Mouse (Mus musculus) midbrain, embryonic 11.5 days (tissue): ENCODE measurements around the gene Znrf3. TPM values are rescaled to one million over a fixed set of nuclear protein-coding genes. Genes with fewer than 3 reads are reported as not detected.

ENCODE experiments used
- ATAC-seq: fragments of 200-750 bp; cut with Nextera tagmentation; 2 replicates; pipeline ENCODE4 v1.8.0; 2017; ENCODE audit warnings: moderate TSS enrichment, moderate library complexity; ENCODE audit not compliant: low FRiP score
- DNase-seq: peaks from one replicate; pipeline ENCODE4 v3.0.0; 2015; ENCODE audit warnings: low spot score; ENCODE audit errors: missing footprints
- H3K27ac ChIP-seq: fragments of 300-500 bp; sonication (generic); 2 replicates; pipeline ENCODE4 v1.5.1; 2014; ENCODE audit warnings: low read depth, low read length
- H3K27me3 ChIP-seq: fragments of 300-500 bp; sonication (generic); 2 replicates; pipeline ENCODE4 v1.6.1; 2014; ENCODE audit warnings: mild to moderate bottlenecking, low read length, moderate library complexity, mixed read lengths; ENCODE audit not compliant: control insufficient read depth, insufficient read depth
- H3K36me3 ChIP-seq: fragments of 300-500 bp; sonication (generic); 2 replicates; pipeline ENCODE4 v1.6.1; 2014; ENCODE audit warnings: mild to moderate bottlenecking, low read length, moderate library complexity, mixed read lengths; ENCODE audit not compliant: control insufficient read depth, insufficient read depth
- H3K4me1 ChIP-seq: fragments of 300-500 bp; sonication (generic); 2 replicates; pipeline ENCODE4 v1.6.1; 2014; ENCODE audit warnings: low read length; ENCODE audit not compliant: control insufficient read depth, insufficient read depth
- H3K4me2 ChIP-seq: fragments of 300-500 bp; sonication (generic); 2 replicates; pipeline ENCODE4 v1.6.1; 2014; ENCODE audit warnings: mild to moderate bottlenecking, moderate library complexity
- H3K4me3 ChIP-seq: fragments of 300-500 bp; sonication (generic); 2 replicates; pipeline ENCODE4 v1.5.1; 2014; ENCODE audit warnings: low read depth, low read length
- H3K9ac ChIP-seq: fragments of 300-500 bp; sonication (generic); 2 replicates; pipeline ENCODE4 v1.6.1; 2014; ENCODE audit warnings: low read length
- H3K9me3 ChIP-seq: fragments of 300-500 bp; sonication (generic); 2 replicates; pipeline ENCODE4 v1.6.1; 2016; ENCODE audit warnings: low read length; ENCODE audit not compliant: control insufficient read depth
- WGBS: fragments of 180-500 bp; shearing (Covaris S2); extraction: QIAGEN DNeasy Blood & Tissue Kit; methylation state at CpG from one replicate; pipeline ENCODE4 v1.1.7; 2014; 5-methylcytosine and 5-hydroxymethylcytosine counted together
- polyA plus RNA-seq: library from polyadenylated mRNA; unstranded; fragments of >200 nt; fragmentation: Nextera tagmentation; extraction: Ambion mirVana; gene quantifications from 2 replicates; pipeline ENCODE4 v1.2.1, GENCODE M21; 2014

Znrf3 gene
- polyA plus RNA-seq, 1 experiment from 2014 or later = 10.4 TPM

GRCm38 (mm10) chr11:5252727-5253126 lies 191.9 kb downstream of the Znrf3 start:
- Histone ChIP-seq H3K4me2 (no peak overlapping the region), H3K27me3 (no peaks in the 10 kb centered on the region), H3K9me3 (no peaks in the 10 kb centered on the region), H3K36me3 (no peaks in the 10 kb centered on the region), H3K4me1 (no peaks in the 10 kb centered on the region; the same call in 1 of the 2 replicates), H3K4me3 (no peak overlapping the region), H3K27ac (no peak overlapping the region), H3K9ac (no peak overlapping the region)
- WGBS = 79% methylated on average over 8 of the region's 8 CpGs
- DNase-seq (no peak), ATAC-seq (no peak)

GRCm38 (mm10) chr11:5251112-5251511 lies 193.5 kb downstream of the Znrf3 start:
- Histone ChIP-seq H3K4me3 (no peak overlapping the region), H3K27me3 (no peaks in the 10 kb centered on the region), H3K36me3 (no peaks in the 10 kb centered on the region), H3K9me3 (no peaks in the 10 kb centered on the region), H3K4me1 (no peaks in the 10 kb centered on the region; the same call in 1 of the 2 replicates), H3K4me2 (no peak overlapping the region), H3K9ac (no peak overlapping the region), H3K27ac (no peak overlapping the region)
- ATAC-seq = no peak
- no peak for DNase-seq
- 75% methylated on average over 6 of the region's 6 CpGs for WGBS

GRCm38 (mm10) chr11:5248200-5248599 lies 196.4 kb downstream of the Znrf3 start:
- no peak for DNase-seq
- Histone ChIP-seq H3K4me3 (no peak overlapping the region), H3K27ac (no peak overlapping the region), H3K36me3 (no peaks in the 10 kb centered on the region), H3K27me3 (no peaks in the 10 kb centered on the region), H3K9ac (no peak overlapping the region), H3K9me3 (no peaks in the 10 kb centered on the region), H3K4me2 (no peak overlapping the region), H3K4me1 (no peaks in the 10 kb centered on the region; the same call in 1 of the 2 replicates)
- WGBS = 43% methylated on average over 2 of the region's 2 CpGs
- ATAC-seq = no peak

GRCm38 (mm10) chr11:5245431-5245830 lies 199.2 kb downstream of the Znrf3 start:
- WGBS = 83% methylated on average over 5 of the region's 7 CpGs
- Histone ChIP-seq H3K4me2 (no peak overlapping the region), H3K9ac (no peak overlapping the region)

GRCm38 (mm10) chr11:5244749-5245130 lies 199.9 kb downstream of the Znrf3 start:
- no peak for DNase-seq
- Histone ChIP-seq H3K4me2 (no peak overlapping the region), H3K4me3 (no peak overlapping the region), H3K9me3 (no peaks in the 10 kb centered on the region), H3K4me1 (peaks cover 12% of the 10 kb centered on the region), H3K27me3 (no peaks in the 10 kb centered on the region), H3K27ac (no peak overlapping the region), H3K9ac (no peak overlapping the region), H3K36me3 (no peaks in the 10 kb centered on the region; the same call in 1 of the 2 replicates)
- 76% methylated on average over 8 of the region's 8 CpGs for WGBS
- ATAC-seq = no peak

More at GRCm38 (mm10) chr11:5245431-5245830, 199.2 kb downstream of the Znrf3 start:
- no peak for ATAC-seq
- Histone ChIP-seq H3K27ac (no peak overlapping the region), H3K36me3 (no peaks in the 10 kb centered on the region; the same call in 1 of the 2 replicates), H3K4me1 (peaks cover 5% of the 10 kb centered on the region), H3K27me3 (no peaks in the 10 kb centered on the region), H3K4me3 (no peak overlapping the region), H3K9me3 (no peaks in the 10 kb centered on the region)
- no peak for DNase-seq

GRCm38 (mm10) chr11:5243812-5244748 lies 200.6 kb downstream of the Znrf3 start:
- Histone ChIP-seq H3K36me3 (no peaks in the 10 kb centered on the region; the same call in 1 of the 2 replicates), H3K4me2 (no peak overlapping the region), H3K4me1 (peaks cover 18% of the 10 kb centered on the region), H3K27ac (no peak overlapping the region), H3K9ac (no peak overlapping the region), H3K9me3 (no peaks in the 10 kb centered on the region), H3K4me3 (no peak overlapping the region), H3K27me3 (no peaks in the 10 kb centered on the region)
- 71% methylated on average over 24 of the region's 24 CpGs for WGBS
- ATAC-seq = no peak
- no peak for DNase-seq

GRCm38 (mm10) chr11:5243208-5243607 lies 201.4 kb downstream of the Znrf3 start:
- no peaks in the 10 kb centered on the region for H3K27me3 ChIP-seq
- no peak overlapping the region for H3K4me2 ChIP-seq
- ATAC-seq (no peak), DNase-seq (no peak)
- peaks cover 20% of the 10 kb centered on the region for H3K4me1 ChIP-seq
- no peak overlapping the region for H3K27ac ChIP-seq
- H3K4me3 ChIP-seq = no peak overlapping the region
- H3K36me3 ChIP-seq = no peaks in the 10 kb centered on the region; the same call in 1 of the 2 replicates
- no peak overlapping the region for H3K9ac ChIP-seq
- WGBS = 95% methylated on average over 7 of the region's 7 CpGs
- H3K9me3 ChIP-seq = no peaks in the 10 kb centered on the region

- 82% methylated on average over 8 of the region's 8 CpGs for WGBS
Measured at GRCm38 (mm10) chr11:5242158-5242557, 202.5 kb downstream of the Znrf3 start.

More at GRCm38 (mm10) chr11:5242158-5242557, 202.5 kb downstream of the Znrf3 start:
- H3K9me3 ChIP-seq = no peaks in the 10 kb centered on the region
- no peaks in the 10 kb centered on the region for H3K27me3 ChIP-seq
- H3K4me3 ChIP-seq = no peak overlapping the region
- no peak for ATAC-seq
- H3K9ac ChIP-seq = no peak overlapping the region
- H3K27ac ChIP-seq = no peak overlapping the region
- H3K4me1 ChIP-seq = peaks cover 20% of the 10 kb centered on the region
- DNase-seq = no peak
- no peak overlapping the region for H3K4me2 ChIP-seq
- no peaks in the 10 kb centered on the region; the same call in 1 of the 2 replicates for H3K36me3 ChIP-seq
